Comparison of ENCODE assay signal across 7 mouse cellular contexts in the genomic region with DNA sequence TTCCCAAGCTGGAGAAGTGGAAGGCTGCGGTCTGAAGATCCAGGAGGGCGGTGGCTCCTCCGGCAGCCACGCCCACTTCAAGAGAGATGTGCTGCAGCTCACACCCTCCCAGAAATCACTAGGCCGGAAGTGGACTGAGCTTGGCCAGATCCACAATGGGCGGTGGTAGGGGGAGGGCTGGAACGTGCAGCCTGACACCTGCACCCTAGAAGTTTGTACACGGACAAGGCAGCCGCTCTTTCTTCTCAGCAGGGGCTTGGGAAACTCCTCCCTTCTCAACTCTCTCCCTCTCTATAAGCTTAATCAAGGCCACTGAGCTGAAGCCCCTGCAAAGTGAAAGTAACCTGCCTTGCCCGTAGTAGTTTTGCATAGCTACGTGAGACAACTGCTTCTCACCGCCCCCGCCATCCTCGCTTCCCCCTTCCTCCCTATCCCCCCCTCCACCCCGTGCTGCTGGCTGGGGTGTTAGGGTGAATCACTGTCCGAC.
A peak's percentile ranks its signal among the peaks of the same experiment; 100 is the strongest.
DNase-seq lines count a peak whose midpoint lies in the region; ATAC-seq and TF ChIP-seq lines count a peak whose summit lies in the region.

No protein-coding gene starts in this region.

- no peaks in the 10 kb centered on the region for H3K9me3 ChIP-seq in forebrain, embryonic 16.5 days (ENCODE audit: control insufficient read depth, low read length)
- no peaks in the 10 kb centered on the region for H3K9me3 ChIP-seq in hindbrain, embryonic 12.5 days (replicated peaks)
- H3K9me3 ChIP-seq in midbrain, postnatal 0 days (ENCODE audit: low read length) = no peaks in the 10 kb centered on the region
- no peaks in the 10 kb centered on the region for H3K9me3 ChIP-seq in stomach, postnatal 0 days (ENCODE audit: control insufficient read depth, low read length)

- H3K36me3 ChIP-seq in forebrain, embryonic 16.5 days (ENCODE audit: control insufficient read depth, insufficient read depth) = no peaks in the 10 kb centered on the region
- no peaks in the 10 kb centered on the region for H3K36me3 ChIP-seq in hindbrain, embryonic 12.5 days
- no peaks in the 10 kb centered on the region for H3K36me3 ChIP-seq in midbrain, postnatal 0 days (ENCODE audit: insufficient read depth, low read length)
- H3K36me3 ChIP-seq in stomach, postnatal 0 days (ENCODE audit: control insufficient read depth, insufficient read depth, low read length) = no peaks in the 10 kb centered on the region

- H3K4me3 ChIP-seq in forebrain, embryonic 16.5 days (replicated peaks; ENCODE audit: low read length) = peak overlapping the region; percentile 37
- peak overlapping the region; percentile 35 for H3K4me3 ChIP-seq in hindbrain, embryonic 12.5 days
- H3K4me3 ChIP-seq in midbrain, postnatal 0 days (ENCODE audit: low read depth, low read length) = peak overlapping the region; percentile 31
- H3K4me3 ChIP-seq in stomach, postnatal 0 days (ENCODE audit: low read depth, low read length) = peak overlapping the region; percentile 44

- peak; percentile 76 for ATAC-seq in forebrain, embryonic 16.5 days
- ATAC-seq in hindbrain, embryonic 12.5 days (ENCODE audit: low FRiP score) = peak; percentile 72
- peak; percentile 67 for ATAC-seq in midbrain, postnatal 0 days (ENCODE audit: low FRiP score)
- peak; percentile 92 for ATAC-seq in stomach, postnatal 0 days (ENCODE audit: low FRiP score, low TSS enrichment)

- peak overlapping the region; percentile 48 for H3K9ac ChIP-seq in forebrain, embryonic 16.5 days (replicated peaks; ENCODE audit: low read depth, low read length)
- H3K9ac ChIP-seq in hindbrain, embryonic 12.5 days = peak overlapping the region; percentile 44; the same call in 1 of the 2 replicates
- H3K9ac ChIP-seq in midbrain, postnatal 0 days (replicated peaks; ENCODE audit: low read length, poor library complexity, severe bottlenecking) = 0 out of 2 replicates have a peak overlapping the region, but pooled peaks have one; percentile 19
- peak overlapping the region; percentile 54 for H3K9ac ChIP-seq in stomach, postnatal 0 days (ENCODE audit: low read length)

- H3K4me1 ChIP-seq in forebrain, embryonic 16.5 days (replicated peaks; ENCODE audit: control insufficient read depth, insufficient read depth, low read length) = peaks cover 5% of the 10 kb centered on the region
- peaks cover 12% of the 10 kb centered on the region for H3K4me1 ChIP-seq in hindbrain, embryonic 12.5 days
- no peaks in the 10 kb centered on the region for H3K4me1 ChIP-seq in midbrain, postnatal 0 days (ENCODE audit: insufficient read depth, low read length)
- no peaks in the 10 kb centered on the region; the same call in none of the 2 replicates for H3K4me1 ChIP-seq in stomach, postnatal 0 days (replicated peaks; ENCODE audit: control insufficient read depth, insufficient read depth)

- H3K27me3 ChIP-seq in forebrain, embryonic 16.5 days (replicated peaks; ENCODE audit: control insufficient read depth, insufficient read depth, low read length) = no peaks in the 10 kb centered on the region
- 0 out of 2 replicates have a peak, but pooled peaks cover 4% of the 10 kb centered on the region for H3K27me3 ChIP-seq in hindbrain, embryonic 12.5 days
- H3K27me3 ChIP-seq in midbrain, postnatal 0 days (ENCODE audit: insufficient read depth, low read length) = no peaks in the 10 kb centered on the region
- H3K27me3 ChIP-seq in stomach, postnatal 0 days (ENCODE audit: control insufficient read depth, insufficient read depth, low read length) = no peaks in the 10 kb centered on the region

- TF ChIP-seq EP300 in stomach, postnatal 0 days (optimal IDR thresholded peaks at IDR 0.05) = no peak

- H3K4me2 ChIP-seq in forebrain, embryonic 16.5 days (ENCODE audit: low read length) = peak overlapping the region; percentile 58
- H3K4me2 ChIP-seq in hindbrain, embryonic 12.5 days (replicated peaks) = peak overlapping the region; percentile 58
- H3K4me2 ChIP-seq in midbrain, postnatal 0 days (ENCODE audit: low read depth, low read length, poor library complexity, severe bottlenecking) = peak overlapping the region; percentile 56
- peak overlapping the region; percentile 62 for H3K4me2 ChIP-seq in stomach, postnatal 0 days (replicated peaks; ENCODE audit: low read depth)

- TF ChIP-seq CTCF in midbrain, postnatal 0 days (IDR thresholded peaks at IDR 0.05) = no peak
- TF ChIP-seq CTCF in stomach, postnatal 0 days (IDR thresholded peaks at IDR 0.05; ENCODE audit: low read depth) = no peak

- DNase-seq in MN1 (ENCODE audit: low spot score) (peak; percentile 46), liver (peak; percentile 71)
- DNase-seq in brain, adult 2 months (ENCODE audit: low read depth, low spot score) = peak; percentile 42
- DNase-seq in midbrain, postnatal 0 days (ENCODE audit: low spot score) = peak; percentile 17
- DNase-seq in stomach, postnatal 0 days (ENCODE audit: low spot score) = peak; percentile 84

- no peak overlapping the region for H3K27ac ChIP-seq in forebrain, embryonic 16.5 days (ENCODE audit: low read length)
- no peak overlapping the region for H3K27ac ChIP-seq in hindbrain, embryonic 12.5 days
- no peak overlapping the region for H3K27ac ChIP-seq in midbrain, postnatal 0 days (ENCODE audit: low read depth, low read length)
- H3K27ac ChIP-seq in stomach, postnatal 0 days (replicated peaks) = peak overlapping the region; percentile 66

- WGBS in forebrain, embryonic 16.5 days = 7% methylated on average over 16 of the region's 16 CpGs
- 4% methylated on average over 16 of the region's 16 CpGs for WGBS in hindbrain, embryonic 12.5 days
- WGBS in midbrain, postnatal 0 days = 10% methylated on average over 16 of the region's 16 CpGs
- 3% methylated on average over 16 of the region's 16 CpGs for WGBS in stomach, postnatal 0 days

Comparison
In these comparisons a context has a peak if more than half of its experiments do, and no peak if none do; other contexts are left out.
1. DNase-seq: peak in every context shown above with its lines; median percentile 84 in stomach, postnatal 0 days; 71 in liver; 46 in MN1; 42 in brain, adult 2 months; 17 in midbrain, postnatal 0 days.